Mouse (Mus musculus) ovary, adult 18-20 months (tissue): ENCODE data around the gene Tmem185a.
"Not testable (repeated sequence)": the region's sequence is repeated elsewhere in the genome, so short reads cannot be mapped to it uniquely, and the experiment has no call there.

Experiments
- DNase-seq: peaks from one replicate; pipeline ENCODE4 v3.0.0; 2022; ENCODE audit warnings: low spot score, mixed read lengths

Gene Tmem185a

GRCm38 (mm10) chrX:70476792-70477776 is at the start of gene Tmem185a:
Gene Tmem185a, minus strand, starts transcription at chrX:70477180.
- DNase-seq, result peak; percentile 69

DNA sequence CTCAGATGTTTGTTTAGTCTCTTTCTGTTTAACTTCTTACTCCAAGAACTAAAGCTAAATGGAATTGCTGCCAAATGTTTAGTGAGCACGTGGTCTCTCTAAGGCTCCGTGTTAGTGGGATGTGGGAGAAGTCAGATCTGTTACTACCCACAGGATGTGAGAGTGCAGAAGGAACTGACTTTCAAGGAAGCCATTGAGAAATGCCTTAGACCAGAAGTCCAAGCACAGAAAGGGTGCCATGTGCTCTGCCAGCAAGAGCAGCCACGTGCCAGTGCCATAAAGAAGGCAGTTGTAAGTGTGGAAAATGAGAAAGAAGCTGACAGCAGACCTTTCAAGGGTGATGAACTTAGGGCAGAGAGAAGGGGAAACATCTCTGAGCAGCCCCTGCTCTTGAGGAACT is 37.4 kb upstream of the Tmem185a start:
- DNase-seq, result not testable (repeated sequence)

DNA sequence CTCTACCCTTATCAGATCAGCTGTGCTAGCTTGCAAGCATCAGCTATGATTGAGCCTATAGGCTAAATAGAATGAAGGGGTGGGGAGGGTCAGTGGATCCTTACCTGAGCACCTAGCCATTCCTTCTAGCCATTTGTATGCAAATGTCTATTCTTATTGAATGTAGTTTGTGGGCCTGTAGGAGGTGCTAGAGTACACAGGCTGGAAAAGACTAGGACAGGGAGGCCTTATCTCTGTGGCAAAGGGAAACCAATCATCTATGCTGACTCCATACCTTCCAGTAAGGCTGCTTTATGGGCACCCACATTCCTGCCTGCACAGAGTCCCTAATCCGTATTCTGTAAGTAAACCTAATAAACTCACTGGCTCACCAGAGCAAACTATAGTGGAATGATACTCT is 10.3 kb upstream of the Tmem185a start:
- DNase-seq, result not testable (repeated sequence)

GRCm38 (mm10) chrX:70482154-70482553 is 5.2 kb upstream of the Tmem185a start:
- no peak for DNase-seq

DNA sequence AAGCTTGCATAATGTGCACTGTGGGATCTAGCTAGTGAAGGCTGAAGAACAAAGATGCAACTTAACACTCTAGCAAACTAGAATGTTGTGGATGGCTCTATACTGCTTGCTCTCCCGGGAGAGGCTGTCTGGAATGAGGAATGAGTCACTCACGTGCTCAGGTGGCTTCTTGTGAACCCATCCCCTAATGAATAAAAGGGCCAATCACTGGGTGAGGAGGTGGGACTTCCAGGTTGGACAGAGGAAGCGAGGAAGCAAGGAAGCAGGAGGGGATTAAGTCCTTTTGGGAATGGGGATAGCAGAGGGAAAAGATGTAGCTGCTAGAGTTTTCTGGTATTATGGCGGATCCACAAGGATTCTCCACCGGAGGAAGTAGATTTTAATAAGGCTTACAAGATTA is 1.7 kb upstream of the Tmem185a start:
- DNase-seq, result no peak

GRCm38 (mm10) chrX:70475215-70475765 is 1.7 kb downstream of the Tmem185a start:
- DNase-seq, result no peak

DNA sequence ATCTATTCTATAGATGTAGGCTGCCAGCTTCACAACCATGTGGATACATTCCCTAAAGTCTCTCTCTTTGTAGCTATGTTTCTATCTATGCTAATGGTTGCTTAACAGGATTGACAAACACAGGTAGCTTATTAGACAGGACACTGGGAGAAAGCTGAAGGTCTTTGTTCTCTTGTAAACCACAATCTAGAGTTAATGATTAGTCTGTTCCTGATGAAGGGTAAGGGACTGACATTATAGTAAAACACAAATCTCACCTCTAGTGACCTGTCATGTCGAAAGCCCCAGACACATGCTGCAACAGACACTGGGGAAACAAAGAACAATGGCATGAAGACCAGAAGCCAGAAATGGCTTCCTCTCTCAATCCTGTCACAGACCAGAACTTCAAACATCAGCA is 10.1 kb downstream of the Tmem185a start:
- DNase-seq, result no peak

DNA sequence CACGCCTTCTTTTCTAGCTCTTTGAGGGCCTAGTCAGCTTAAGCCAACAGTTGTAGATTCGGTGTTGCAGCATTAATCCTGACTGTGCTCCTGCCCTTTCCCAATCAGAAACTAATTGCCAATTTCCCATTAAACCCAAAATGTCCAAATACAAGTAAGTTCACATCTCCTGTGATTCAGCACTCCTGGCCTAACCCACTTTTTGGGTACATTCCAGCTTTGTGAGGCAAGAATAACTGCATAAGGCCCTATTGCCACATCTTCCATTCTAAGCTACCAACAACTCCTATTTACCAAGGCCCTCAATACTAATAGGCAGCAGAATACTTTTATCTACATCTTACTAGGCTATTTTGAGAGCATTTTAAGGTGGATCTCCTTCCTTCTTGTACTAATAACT is 11.5 kb downstream of the Tmem185a start:
- no peak for DNase-seq

GRCm38 (mm10) chrX:70463621-70464020 is 13.4 kb downstream of the Tmem185a start:
- no peak for DNase-seq

- not testable (repeated sequence) for DNase-seq
Measured at GRCm38 (mm10) chrX:70452359-70452758, 24.6 kb downstream of the Tmem185a start.

- DNase-seq, result not testable (repeated sequence)
Measured at GRCm38 (mm10) chrX:70425473-70425872, 51.5 kb downstream of the Tmem185a start.
